In the genomic region with DNA sequence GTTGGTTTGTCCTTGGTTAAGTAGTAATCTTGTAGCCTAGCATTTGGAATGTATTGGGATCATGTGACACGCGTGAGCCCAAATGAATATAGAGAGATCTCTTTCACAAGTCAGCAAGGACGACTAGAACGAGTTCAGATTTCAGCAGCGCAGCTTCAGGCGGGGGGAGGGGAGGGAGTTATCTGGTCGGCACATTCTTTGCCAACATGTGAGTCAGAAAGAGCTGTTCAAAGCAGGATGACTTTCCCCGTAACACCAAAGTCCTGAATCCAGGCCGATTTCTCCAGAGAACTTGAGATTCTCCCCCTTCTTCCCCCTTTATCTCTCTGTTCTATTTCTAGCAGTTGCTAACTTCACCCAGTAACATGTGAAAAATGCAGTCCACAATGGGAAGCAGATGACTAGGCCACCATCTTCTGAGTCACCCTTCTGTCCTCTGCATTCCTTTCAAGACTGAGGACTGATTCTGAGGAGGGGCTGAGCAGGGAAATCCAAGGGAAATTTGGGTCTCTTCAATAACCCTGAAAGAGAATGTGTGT, we compare ENCODE assay signal across 8 mouse cellular contexts.
A peak's percentile ranks its signal among the peaks of the same experiment; 100 is the strongest.
DNase-seq lines count a peak whose midpoint lies in the region; ATAC-seq lines count a peak whose summit lies in the region.

No protein-coding gene starts in this region.

- H3K27ac ChIP-seq in lung, embryonic 15.5 days: peak overlapping the region; percentile 17

- H3K36me3 ChIP-seq in lung, embryonic 15.5 days: no peaks in the 10 kb centered on the region

- intact Hi-C loops in gastrocnemius, postnatal 14 days (cut with DNase I; ENCODE audit: low total_unique reads): no loop called here

- no peak for ATAC-seq in lung, embryonic 15.5 days (ENCODE audit: borderline replicate concordance, extremely low read depth, low FRiP score, low TSS enrichment)
- ATAC-seq in erythroblast, adult 5-6 weeks (replicated peaks; ENCODE audit: low FRiP score, poor library complexity, severe bottlenecking): no peak

- H3K9ac ChIP-seq in lung, embryonic 15.5 days: no peak overlapping the region

- H3K9me3 ChIP-seq in lung, embryonic 15.5 days: no peaks in the 10 kb centered on the region

- no peak overlapping the region for H3K4me3 ChIP-seq in lung, embryonic 15.5 days

- peak; percentile 59 for DNase-seq in embryo, embryonic 10.5 days (ENCODE audit: low spot score)
- no peak for DNase-seq in embryo, embryonic 10 days (ENCODE audit: low spot score)
- DNase-seq in adipocyte (ENCODE audit: low spot score): peak; percentile 41
- peak; percentile 78 for DNase-seq in gastrocnemius, postnatal 14 days
- DNase-seq in spleen, adult 18-20 months: no peak
- DNase-seq in cerebellum, postnatal 4 days (ENCODE audit: low spot score in 2 of 2): no peak

- H3K4me1 ChIP-seq in lung, embryonic 15.5 days: peaks cover 21% of the 10 kb centered on the region; the same call in 1 of the 2 replicates

- H3K27me3 ChIP-seq in lung, embryonic 15.5 days: no peaks in the 10 kb centered on the region

- 36% methylated on average over 9 of the region's 9 CpGs for WGBS in lung, embryonic 15.5 days

- no peak overlapping the region for H3K4me2 ChIP-seq in lung, embryonic 15.5 days

Comparison
In these comparisons a context has a peak if more than half of its experiments do, and no peak if none do; other contexts are left out.
1. DNase-seq: peak in embryo, embryonic 10.5 days (single experiment), adipocyte (single experiment) and gastrocnemius, postnatal 14 days (single experiment); none in embryo, embryonic 10 days (single experiment), spleen, adult 18-20 months (0 of 2) and cerebellum, postnatal 4 days (0 of 2).